Comparison of ENCODE assay signal across 8 mouse cellular contexts in the genomic region with DNA sequence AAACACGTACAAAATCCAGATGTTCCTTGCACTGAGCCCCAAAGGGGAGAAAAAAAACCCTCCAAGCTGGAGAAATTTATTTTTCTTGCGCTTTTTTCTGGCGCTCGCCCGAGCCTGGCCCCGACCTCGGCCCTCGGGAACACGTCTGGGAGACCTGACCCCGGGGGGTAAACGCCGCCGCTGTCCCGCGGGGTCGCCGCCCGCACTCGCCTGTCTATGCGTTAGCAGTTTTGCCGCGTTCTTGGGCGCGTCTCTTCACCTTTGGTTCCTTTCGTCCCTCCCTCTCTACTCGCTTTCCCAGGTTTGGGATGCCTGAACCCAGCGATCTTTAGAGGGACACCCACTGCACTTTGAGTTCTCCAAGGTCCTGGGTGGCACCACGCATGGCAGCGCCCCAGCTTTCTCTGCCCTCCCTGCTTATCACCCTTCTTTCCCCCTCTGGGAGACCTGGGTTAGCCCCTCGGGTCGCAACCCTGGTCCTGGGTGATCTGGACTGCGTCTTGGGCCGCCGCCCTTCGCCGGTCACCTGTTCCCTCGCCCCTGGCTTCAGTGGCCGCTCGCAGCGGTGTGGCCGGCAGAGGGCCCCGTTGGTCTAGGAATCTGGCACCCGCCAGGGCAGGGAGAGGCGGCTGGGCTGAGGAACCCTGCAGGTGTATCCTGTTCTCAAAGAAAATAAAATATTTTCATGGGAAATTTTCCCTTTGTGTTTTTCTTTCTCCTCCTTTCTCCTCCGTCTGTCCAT. TPM values are rescaled to one million over a fixed set of nuclear protein-coding genes. Genes with fewer than 3 reads are reported as not detected.
DNase-seq lines count a peak whose midpoint lies in the region; ATAC-seq lines count a peak whose summit lies in the region.

No protein-coding gene starts in this region.

- no peaks in the 10 kb centered on the region for H3K36me3 ChIP-seq in hindbrain, embryonic 13.5 days

- DNase-seq in MN1 (ENCODE audit: low spot score), result peak; percentile 93
- DNase-seq in cerebellum, adult 9-10 months, result peak; percentile 67
- peak; percentile 91 for DNase-seq in gastrocnemius, adult 18-20 months (ENCODE audit: low spot score)
- peak; percentile 63 to 66 for DNase-seq in left cerebral cortex, adult 8-10 months (ENCODE audit: low spot score in 2 of 2)
- DNase-seq in right cerebral cortex, postnatal 10 days (ENCODE audit: low spot score in 2 of 2), result peak; percentile 78 to 86
- DNase-seq in urinary bladder, postnatal 4 days (ENCODE audit: low spot score in 2 of 2), result peak; percentile 79 to 90

- H3K4me3 ChIP-seq in hindbrain, embryonic 13.5 days, result peak overlapping the region; percentile 57

- peaks cover 91% of the 10 kb centered on the region for H3K27me3 ChIP-seq in hindbrain, embryonic 13.5 days

- peak overlapping the region; percentile 76; the same call in 1 of the 2 replicates for H3K9ac ChIP-seq in hindbrain, embryonic 13.5 days

- WGBS in hindbrain, embryonic 13.5 days, result 1% methylated on average over 45 of the region's 45 CpGs

- H3K27ac ChIP-seq in hindbrain, embryonic 13.5 days, result no peak overlapping the region

- H3K4me1 ChIP-seq in hindbrain, embryonic 13.5 days (replicated peaks), result peaks cover 60% of the 10 kb centered on the region

- no peak for ATAC-seq in hindbrain, embryonic 13.5 days (ENCODE audit: low FRiP score)
- ATAC-seq in megakaryocyte, adult 5-6 weeks (ENCODE audit: poor library complexity, severe bottlenecking), result peak; percentile 77

- H3K4me2 ChIP-seq in hindbrain, embryonic 13.5 days, result peak overlapping the region; percentile 86

- H3K9me3 ChIP-seq in hindbrain, embryonic 13.5 days, result no peaks in the 10 kb centered on the region

RNA-seq across cellular contexts. Expression of a gene that starts 0.9 kb away (rescaled TPM):
- 1 to 10 TPM; 7.9 to 9.9 TPM for total RNA-seq in gastrocnemius, adult 18-20 months (2021)
- 3.6 and 5.0 TPM in 2 replicates for polyA plus RNA-seq in hindbrain, embryonic 13.5 days (2015; fragmentation: Nextera tagmentation; extraction: Ambion mirVana)
- total RNA-seq in left cerebral cortex, adult 8-10 months (2022), result 10 to 100 TPM; 14.1 to 15.6 (median 14.9) TPM
- not detected in 2 replicates for total RNA-seq in megakaryocyte, adult 5-6 weeks (2015)
- total RNA-seq in megakaryocyte, adult 5-6 weeks (2017), result not detected in 2 replicates

RNA-seq across cellular contexts. Expression of a gene that starts 17.0 kb away (rescaled TPM):
- not detected for total RNA-seq in gastrocnemius, adult 18-20 months (2021)
- polyA plus RNA-seq in hindbrain, embryonic 13.5 days (2015; fragmentation: Nextera tagmentation; extraction: Ambion mirVana), result 1.4 and 4.1 TPM in 2 replicates
- total RNA-seq in left cerebral cortex, adult 8-10 months (2022), result not detected
- not detected in 2 replicates for total RNA-seq in megakaryocyte, adult 5-6 weeks (2015)
- not detected in 2 replicates for total RNA-seq in megakaryocyte, adult 5-6 weeks (2017)

Comparison
In these comparisons a context has a peak if more than half of its experiments do, and no peak if none do; other contexts are left out.
1. RNA of a gene that starts 0.9 kb away (total RNA-seq): 14.1 to 15.6 TPM in left cerebral cortex, adult 8-10 months and 7.9 to 9.9 TPM in gastrocnemius, adult 18-20 months; not detected in megakaryocyte, adult 5-6 weeks; every median in the first group is over 4 times any median in the second.
2. Peak in every context shown above with its lines, with median percentiles within 50 percentile points of each other: DNase-seq.